Mouse (Mus musculus): ENCODE results near the gene Mpv17l.
"Not testable (repeated sequence)": the region's sequence is repeated elsewhere in the genome, so short reads cannot be mapped to it uniquely, and the experiment has no call there.

Mpv17l gene

GRCm38 (mm10) chr16:13940139-13940846 lies 37.3 kb downstream of the Mpv17l start:
- peak; percentile 67 to 77 for DNase-seq

- no peak for DNase-seq
Measured at GRCm38 (mm10) chr16:13940847-13941395, 38.0 kb downstream of the Mpv17l start.

GRCm38 (mm10) chr16:13944178-13944577 lies 41.2 kb downstream of the Mpv17l start:
- no peak for DNase-seq

GRCm38 (mm10) chr16:13944752-13945151 lies 41.8 kb downstream of the Mpv17l start:
- DNase-seq: no peak

GRCm38 (mm10) chr16:13945153-13945552 lies 42.2 kb downstream of the Mpv17l start:
- DNase-seq: no peak

GRCm38 (mm10) chr16:13946306-13946705 lies 43.3 kb downstream of the Mpv17l start:
- DNase-seq: peak; percentile 63 to 73

- DNase-seq: no peak
Measured at GRCm38 (mm10) chr16:13951245-13951644, 48.3 kb downstream of the Mpv17l start.

- DNase-seq: no peak
Measured at GRCm38 (mm10) chr16:13962053-13962452, 59.1 kb downstream of the Mpv17l start.

GRCm38 (mm10) chr16:13969096-13969495 lies 66.1 kb downstream of the Mpv17l start:
- DNase-seq: no peak

- DNase-seq: no peak
Measured at GRCm38 (mm10) chr16:13972051-13972450, 69.1 kb downstream of the Mpv17l start.

- not testable (repeated sequence) for DNase-seq
Measured at GRCm38 (mm10) chr16:13976358-13976896, 73.5 kb downstream of the Mpv17l start.

- not testable (repeated sequence) for DNase-seq
Measured at GRCm38 (mm10) chr16:13977026-13977425, 74.1 kb downstream of the Mpv17l start.

- DNase-seq: not testable (repeated sequence)
Measured at GRCm38 (mm10) chr16:13981726-13982125, 78.8 kb downstream of the Mpv17l start.

GRCm38 (mm10) chr16:13983161-13983560 lies 80.2 kb downstream of the Mpv17l start:
- no peak for DNase-seq

- no peak for DNase-seq
Measured at GRCm38 (mm10) chr16:13986197-13986573, 83.2 kb downstream of the Mpv17l start.

- no peak for DNase-seq
Measured at GRCm38 (mm10) chr16:13986574-13987478, 83.9 kb downstream of the Mpv17l start, which contains the start of the genes 2900011O08Rik and Ifitm7. TSS of gene 2900011O08Rik (plus strand) at chr16:13986604. TSS of gene Ifitm7 (minus strand) at chr16:13986888.

GRCm38 (mm10) chr16:13992518-13993248 lies 89.7 kb downstream of the Mpv17l start:
- no peak for DNase-seq

- no peak for DNase-seq
Measured at GRCm38 (mm10) chr16:13994076-13994475, 91.1 kb downstream of the Mpv17l start.

- no peak for DNase-seq
Measured at GRCm38 (mm10) chr16:13994502-13994901, 91.5 kb downstream of the Mpv17l start.
